Mouse (Mus musculus) right cerebral cortex, postnatal 25 days (tissue): Measurements from ENCODE around the gene Agbl4.

Experiments used
- DNase-seq: peaks from one replicate; pipeline ENCODE4 v3.0.0; 2022

Agbl4 gene

DNA sequence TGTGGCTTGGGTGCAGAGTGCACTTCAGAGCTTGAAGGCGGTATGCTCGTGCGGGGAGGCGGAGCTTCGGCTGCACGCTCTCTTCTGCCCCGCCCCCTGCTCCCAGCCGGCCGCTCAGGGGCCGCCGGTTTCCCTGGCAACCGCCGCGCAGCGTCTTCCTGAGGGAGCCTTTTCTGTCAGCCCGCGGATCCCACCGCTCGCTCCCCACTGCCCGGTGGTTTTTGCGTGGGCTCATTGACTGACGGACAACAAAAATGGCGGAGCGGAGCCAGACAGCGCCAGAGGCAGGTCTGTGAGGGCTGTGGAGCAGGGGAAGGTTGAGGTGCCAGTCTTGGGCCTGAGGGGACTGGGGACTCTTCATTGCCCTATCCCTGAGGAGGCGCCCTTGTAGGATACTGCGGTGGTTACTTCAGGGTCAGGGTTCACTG, at the start of gene Agbl4:
Gene Agbl4 (plus strand): TSS at position 44 of the 428 bp plus-strand sequence.
- peak; percentile 82 for DNase-seq

DNA sequence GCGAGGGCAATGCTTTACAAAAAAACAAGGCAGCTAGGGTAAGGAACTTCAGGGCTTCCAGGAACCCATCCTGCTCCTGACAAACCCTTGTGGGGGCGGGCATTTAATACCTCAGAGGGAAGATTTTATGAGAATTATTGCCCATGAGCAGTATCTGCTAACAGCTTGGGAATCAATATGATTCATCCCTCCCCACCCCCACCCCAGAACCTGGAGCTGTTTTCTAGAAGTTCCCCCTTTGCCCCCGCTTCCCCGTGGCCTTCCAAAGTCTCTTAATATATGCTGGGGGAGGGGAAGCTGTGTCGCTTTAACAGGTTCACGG, 46.6 kb upstream of the Agbl4 start:
- DNase-seq = peak; percentile 3

DNA sequence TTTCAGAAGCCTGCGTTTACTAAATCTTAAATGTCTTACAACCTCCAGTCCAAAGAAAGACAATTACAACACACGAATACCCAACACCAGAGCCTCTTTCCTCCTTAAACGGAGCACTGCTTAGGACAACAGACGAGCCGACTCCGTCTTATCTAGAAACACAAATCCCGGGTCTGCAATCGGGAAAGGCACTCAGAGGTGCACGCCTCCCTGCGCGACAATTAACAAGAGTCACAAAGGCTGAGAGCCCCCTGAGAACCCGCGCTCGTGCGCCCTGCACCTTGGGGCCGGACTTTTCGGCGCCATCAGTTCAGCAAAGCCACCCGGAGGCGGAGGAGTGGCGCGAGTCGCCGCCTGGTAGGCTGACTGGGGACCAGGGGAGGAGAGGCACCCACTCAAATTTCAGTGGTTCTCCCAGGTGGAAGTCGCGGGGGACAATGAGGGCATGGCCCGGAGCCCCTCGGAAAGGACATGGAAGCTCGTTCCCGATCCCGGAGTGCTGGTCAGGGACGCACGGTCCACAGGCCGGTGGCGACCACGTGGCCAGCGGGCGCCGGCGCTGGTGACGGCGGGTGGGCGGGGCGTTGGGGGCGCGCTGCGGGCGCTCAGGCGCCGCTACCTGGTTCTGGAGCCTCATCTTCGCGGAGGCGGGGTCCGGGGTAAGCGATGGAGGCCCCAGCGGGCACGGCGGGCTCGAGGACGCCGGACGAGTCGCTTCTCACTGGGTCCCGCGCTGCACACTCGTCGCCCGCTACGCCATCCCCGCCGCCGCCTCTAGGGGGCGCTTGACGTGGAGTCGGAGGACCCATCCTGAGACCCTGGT, 46.1 kb upstream of the Agbl4 start, which contains the start of gene Elavl4:
Gene Elavl4 (minus strand): TSS at position 732 of the 823 bp plus-strand sequence.
- peak; percentile 83 for DNase-seq

DNA sequence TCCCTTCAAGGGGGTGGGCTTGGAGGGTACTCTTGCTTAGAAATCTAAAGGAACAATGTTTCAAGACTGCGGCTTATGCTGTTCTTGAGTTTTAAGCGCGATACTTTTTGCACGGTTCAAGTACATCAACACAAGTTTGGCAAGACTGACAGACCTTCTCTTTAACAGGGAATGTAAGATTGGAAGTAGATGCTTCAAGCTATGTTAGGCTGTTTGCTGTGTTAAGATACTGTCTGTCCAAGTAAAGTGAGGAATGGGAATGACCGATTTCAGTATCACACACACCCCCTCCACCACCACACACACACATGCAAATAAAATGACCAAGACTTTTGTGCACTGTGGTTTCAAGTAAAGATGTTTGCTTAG, 45.5 kb upstream of the Agbl4 start:
- DNase-seq = no peak

- no peak for DNase-seq
Observed at GRCm38 (mm10) chr4:110360568-110360967, 36.9 kb upstream of the Agbl4 start.

DNA sequence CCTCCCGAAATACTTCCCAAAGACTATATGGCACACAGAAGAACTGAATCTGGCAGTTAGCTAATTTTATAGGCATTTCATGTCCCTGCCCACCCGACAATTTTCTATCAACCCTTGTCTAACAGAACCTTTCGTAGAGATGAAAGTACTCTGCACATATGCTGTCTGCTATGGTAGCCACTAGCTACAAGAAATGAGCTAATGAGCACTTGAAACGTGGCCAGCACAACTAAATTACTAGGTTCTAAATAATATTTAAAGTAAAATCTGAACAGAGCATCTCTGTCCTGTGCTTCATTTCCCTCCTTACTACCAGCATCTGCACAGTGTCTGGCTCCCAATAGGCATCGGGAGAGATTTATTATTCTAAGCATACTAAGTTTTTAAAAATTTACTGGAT, 1.2 kb upstream of the Agbl4 start:
- DNase-seq = no peak

GRCm38 (mm10) chr4:110420306-110420705, 22.8 kb downstream of the Agbl4 start:
- no peak for DNase-seq

DNA sequence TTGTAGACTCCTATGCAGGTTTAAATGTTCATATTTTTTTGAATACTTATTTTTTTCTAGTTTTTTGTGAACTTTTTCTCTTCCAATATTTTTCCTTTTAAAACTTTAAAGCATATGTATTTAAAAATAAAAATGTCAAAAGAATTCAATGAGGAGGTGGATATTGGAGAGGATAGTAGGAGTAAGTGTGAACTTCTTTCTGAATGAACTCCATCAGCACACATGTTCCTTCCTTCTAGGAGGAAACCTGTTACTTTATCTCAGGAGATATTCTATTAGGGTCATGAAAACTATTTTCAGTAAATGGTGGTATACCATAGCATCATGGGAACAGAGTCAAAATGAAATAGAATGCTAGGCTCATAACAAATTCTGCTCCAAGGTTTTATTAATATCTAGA, 30.2 kb downstream of the Agbl4 start:
- DNase-seq = no peak

- no peak for DNase-seq
Observed at GRCm38 (mm10) chr4:110494371-110494770, 96.9 kb downstream of the Agbl4 start.

DNA sequence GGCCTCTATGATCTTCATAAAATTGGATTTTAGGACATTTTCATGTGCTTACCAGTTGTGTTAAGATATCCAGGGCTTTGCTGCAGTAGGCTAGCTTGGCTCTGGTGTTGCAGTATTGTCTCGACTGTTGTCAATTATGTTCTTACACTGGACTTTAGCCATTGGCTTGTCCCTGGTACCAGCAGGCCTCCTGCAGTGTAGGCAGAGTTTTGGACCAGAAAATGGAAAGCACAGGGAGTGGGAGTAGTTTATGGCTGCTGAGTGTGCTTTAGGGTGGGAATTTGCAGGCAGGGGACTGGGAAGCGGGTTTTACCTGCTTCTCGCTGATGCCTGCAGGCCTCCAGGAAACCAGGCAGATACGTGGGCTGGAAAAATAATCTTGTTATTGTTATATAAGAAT, 132.3 kb downstream of the Agbl4 start:
- peak; percentile 17 for DNase-seq

GRCm38 (mm10) chr4:110549223-110549622, 151.8 kb downstream of the Agbl4 start:
- no peak for DNase-seq

GRCm38 (mm10) chr4:110597726-110598283, 200.3 kb downstream of the Agbl4 start:
- DNase-seq = no peak

- DNase-seq = no peak
Observed at GRCm38 (mm10) chr4:110641417-110641816, 244.0 kb downstream of the Agbl4 start.

DNA sequence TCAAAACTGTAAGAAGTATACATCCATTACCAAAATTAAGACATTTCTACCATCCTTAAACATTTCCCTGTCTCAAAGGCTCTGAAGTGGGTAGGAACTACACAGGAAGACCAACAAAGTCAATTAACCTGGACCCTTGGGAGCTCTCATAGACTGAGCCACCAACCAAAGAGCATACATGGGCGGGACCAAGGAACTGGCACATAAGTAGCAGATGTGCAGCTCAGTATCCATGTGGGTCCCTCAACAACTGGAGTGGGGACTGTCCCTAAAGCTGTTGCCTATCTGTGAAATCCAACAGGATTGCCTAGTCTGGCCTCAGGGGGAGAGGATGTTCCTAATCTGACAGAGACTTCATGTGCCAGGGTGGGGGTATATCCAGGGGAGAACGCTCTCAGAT, 265.5 kb downstream of the Agbl4 start:
- DNase-seq = no peak

DNA sequence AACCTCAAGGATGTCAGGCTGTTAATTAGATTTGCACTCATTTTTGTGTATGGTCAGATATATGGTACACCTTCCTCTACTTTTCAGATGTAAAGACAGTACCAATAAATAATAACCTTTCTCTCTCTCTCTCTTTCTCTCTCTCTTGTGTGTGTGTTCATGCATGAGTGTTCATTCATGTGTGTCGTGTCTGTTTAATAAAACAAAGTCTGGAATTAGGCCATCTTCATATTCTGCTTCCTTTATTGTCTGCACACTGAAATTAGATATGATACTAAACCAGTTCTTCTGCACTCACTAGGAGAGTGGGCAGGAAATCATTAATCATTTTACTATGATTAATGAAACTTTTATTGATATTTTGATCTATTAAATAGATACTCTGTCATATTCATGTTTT, 276.7 kb downstream of the Agbl4 start:
- DNase-seq = no peak

GRCm38 (mm10) chr4:110735141-110735540, 337.7 kb downstream of the Agbl4 start:
- no peak for DNase-seq

- peak; percentile 11 for DNase-seq
Observed at GRCm38 (mm10) chr4:110757941-110758340, 360.5 kb downstream of the Agbl4 start.

GRCm38 (mm10) chr4:110788596-110788995, 391.1 kb downstream of the Agbl4 start:
- DNase-seq = no peak

DNA sequence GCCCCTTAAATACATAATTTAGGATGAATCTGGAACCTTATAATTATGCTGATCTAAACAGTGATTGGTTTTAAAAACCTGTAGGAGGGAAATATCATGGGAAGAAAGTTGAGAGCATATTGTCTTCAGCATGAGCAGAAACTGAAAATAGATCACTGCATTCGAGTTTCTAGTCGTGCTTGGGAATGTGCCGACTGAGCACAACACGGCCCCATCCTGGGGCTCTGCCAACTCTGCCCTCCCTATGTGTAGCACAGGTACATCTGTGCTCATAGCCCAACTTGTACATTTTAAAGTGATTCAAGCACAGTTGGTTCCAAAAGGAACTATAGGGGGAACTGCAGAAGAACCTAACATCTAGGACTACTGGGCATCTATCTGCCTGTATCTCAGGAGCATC, 402.4 kb downstream of the Agbl4 start:
- peak; percentile 76 for DNase-seq

GRCm38 (mm10) chr4:110810947-110811346, 413.5 kb downstream of the Agbl4 start:
- DNase-seq = no peak

DNA sequence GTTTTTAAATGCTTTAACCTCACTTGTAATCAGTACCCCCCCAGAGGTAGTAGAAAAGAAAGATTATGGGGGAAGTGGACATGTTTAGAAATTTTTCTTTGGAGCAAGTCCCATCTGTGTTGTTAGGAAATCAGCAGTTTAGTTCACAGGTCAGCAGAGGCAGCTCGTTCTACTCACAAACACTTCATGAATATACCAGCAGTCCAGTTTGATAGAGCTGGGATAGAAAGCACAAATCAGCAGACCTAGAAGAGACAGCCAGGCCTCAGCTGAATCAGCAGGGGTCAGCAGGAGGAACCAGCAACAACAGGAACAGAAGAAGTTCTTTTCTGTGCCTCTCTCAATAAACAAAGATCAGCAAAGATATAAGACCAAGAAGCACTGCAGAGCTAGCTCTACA, 435.3 kb downstream of the Agbl4 start:
- no peak for DNase-seq

- no peak for DNase-seq
Observed at GRCm38 (mm10) chr4:110879719-110880443, 482.4 kb downstream of the Agbl4 start.

DNA sequence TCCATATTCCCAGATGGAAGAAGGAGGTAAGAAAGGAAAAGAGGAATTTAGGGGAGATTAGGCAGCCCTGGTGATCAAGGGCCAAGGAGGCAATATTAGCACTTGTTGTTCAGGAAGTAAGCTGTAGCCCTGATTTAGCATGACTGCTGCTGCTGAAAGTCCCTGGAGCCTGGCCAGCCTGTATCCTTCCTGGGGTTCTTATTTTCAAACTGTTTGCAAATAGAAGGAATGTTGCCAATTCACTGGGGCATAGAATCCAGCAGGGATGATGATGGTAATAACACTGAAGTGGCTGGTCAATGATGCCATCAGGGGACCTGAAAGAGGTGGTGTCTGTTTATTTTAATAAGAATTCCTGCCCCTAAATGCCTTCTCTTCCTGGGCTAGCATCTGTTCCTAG, 518.6 kb downstream of the Agbl4 start:
- DNase-seq = peak; percentile 20

GRCm38 (mm10) chr4:110916565-110916964, 519.1 kb downstream of the Agbl4 start:
- DNase-seq = peak; percentile 85
